Mouse (Mus musculus): ENCODE measurements at regions not wholly inside any gene's neighbourhood (a gene's known extent, or its start where the extent isn't known, plus 50 kb on each side); places are given as distances from the start of the nearest gene placed in this dataset.

DNA sequence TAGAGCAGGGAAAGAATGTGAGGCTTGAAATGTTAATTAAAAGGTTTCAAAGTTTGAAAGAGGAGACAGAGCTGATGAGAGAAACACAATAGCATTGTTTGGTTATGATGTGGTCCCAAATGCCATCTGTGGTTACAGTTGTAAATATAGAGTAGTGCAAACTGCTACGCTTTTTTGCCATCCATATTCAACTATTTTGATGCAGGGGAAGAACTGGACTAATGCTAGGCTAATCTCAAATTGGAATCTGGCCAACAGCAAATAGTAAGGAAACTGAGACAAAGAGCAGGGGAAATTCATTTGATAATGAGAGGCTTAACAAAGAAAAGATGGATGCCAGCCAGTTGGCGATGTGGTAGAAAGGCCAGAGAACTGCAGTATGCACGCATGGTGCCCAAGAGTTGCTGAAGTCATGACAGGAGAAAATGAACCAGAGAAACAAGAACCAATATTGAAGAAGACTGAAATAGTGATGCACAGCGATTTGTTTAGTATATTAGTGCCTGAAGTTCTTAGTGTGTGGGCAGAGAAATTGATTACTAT is 87.0 kb upstream of the E2f7 start:
- DNase-seq: peak in 1 of 2 experiments; percentile 2

DNA sequence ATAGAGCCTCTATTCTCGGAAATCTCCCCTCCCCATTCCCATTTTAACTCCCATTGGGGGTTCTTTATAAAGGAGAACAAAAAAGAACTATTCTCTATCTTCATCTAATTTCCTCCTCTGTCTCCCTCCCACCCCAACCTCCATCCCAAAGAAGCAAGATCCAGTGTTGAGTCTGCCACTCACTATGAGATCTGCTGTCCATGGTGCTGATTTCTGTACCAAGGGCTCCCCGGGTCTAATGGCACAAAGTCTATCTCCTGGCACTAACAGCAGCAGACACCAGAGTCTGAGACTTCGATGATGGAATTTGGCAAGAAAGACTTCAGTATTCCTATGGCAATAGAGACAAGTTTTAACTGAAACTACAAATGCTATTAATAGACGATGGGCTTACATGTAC is 68.7 kb upstream of the E2f7 start:
- DNase-seq: peak; percentile 44 to 67

Data from kidney, postnatal 25 days (tissue).